Mouse (Mus musculus): Measurements from ENCODE around the gene Fsip1. TPM values are rescaled to one million over a fixed set of nuclear protein-coding genes. Genes with fewer than 3 reads are reported as not detected.

Fsip1 gene
- polyA plus RNA-seq, 1 experiment from 2014 or later, result 1.0 TPM

Small RNA genes lying within 50 kb of the gene (microRNA-seq; reads per million reads assigned to microRNA genes)
- gene Gm22800 (ENCODE audit: borderline number of aligned reads), result not detected

Other genes with a start within 250 kb of the Fsip1 start
- 77.4 and 86.4 TPM in 2 replicates for gene Thbs1, start 145.1 kb downstream of the Fsip1 start, polyA plus RNA-seq (2014; fragmentation: Nextera tagmentation; extraction: Ambion mirVana)
- gene Gpr176, start 116.5 kb upstream of the Fsip1 start, polyA plus RNA-seq (2014; fragmentation: Nextera tagmentation; extraction: Ambion mirVana), result 0.34 and 0.53 TPM in 2 replicates
- 10.0 and 10.8 TPM in 2 replicates for gene Eif2ak4, start 131.7 kb upstream of the Fsip1 start, polyA plus RNA-seq (2014; fragmentation: Nextera tagmentation; extraction: Ambion mirVana)
- gene Srp14, start 222.7 kb upstream of the Fsip1 start, polyA plus RNA-seq (2014; fragmentation: Nextera tagmentation; extraction: Ambion mirVana), result 237 and 260 TPM in 2 replicates

All from embryonic facial prominence, embryonic 14.5 days (tissue).